Mouse (Mus musculus): ENCODE measurements around the gene Necab3.

GRCm38 (mm10) chr2:154532888-154533287 lies 25.8 kb downstream of the Necab3 start:
- no peak for TF ChIP-seq CTCF (IDR thresholded peaks at IDR 0.05; ENCODE audit: low read depth)
- no peak for TF ChIP-seq EP300 (IDR thresholded peaks at IDR 0.05; ENCODE audit: low read depth)
